ENCODE assay signal across 18 mouse cellular contexts in genomic region chr8:103374151-103374550, GRCm38 (mm10).
DNase-seq lines count a peak whose midpoint lies in the region; ATAC-seq and TF ChIP-seq lines count a peak whose summit lies in the region.
"Had no signal": no experiment of that assay in that cellular context is flagged by ENCODE, and none has a peak within 500 bp of the region (broad histone marks: within the 10 kb centered on the region; RNA-seq: fewer than 3 reads in every experiment).

No protein-coding gene starts in this region.

- DNase-seq in embryonic facial prominence, embryonic 10.5 days (ENCODE audit: low spot score), result no peak
- DNase-seq in lung, embryonic 14.5 days, result peak; percentile 26
- no peak for DNase-seq in lung, postnatal 36 days
- no peak for DNase-seq in embryonic facial prominence, embryonic 14.5 days (ENCODE audit: low spot score)
- DNase-seq in limb, embryonic 10.5 days (ENCODE audit: low spot score), result no peak
- DNase-seq: adrenal gland, adult 2 months; adrenal gland, postnatal 25 days; cerebellum, adult 2 months; gastrocnemius, adult 2 months; gastrocnemius, postnatal 25 days; heart, postnatal 10 days; heart, postnatal 4 days had no signal

- H3K36me3 ChIP-seq in embryonic facial prominence, embryonic 13.5 days, result no peaks in the 10 kb centered on the region
- H3K36me3 ChIP-seq in embryonic facial prominence, embryonic 10.5 days (replicated peaks), result no peaks in the 10 kb centered on the region
- no peaks in the 10 kb centered on the region for H3K36me3 ChIP-seq in lung, embryonic 14.5 days (ENCODE audit: insufficient read depth)
- H3K36me3 ChIP-seq in embryonic facial prominence, embryonic 14.5 days (ENCODE audit: control insufficient read depth, insufficient read depth, low read length), result no peaks in the 10 kb centered on the region
- H3K36me3 ChIP-seq in limb, embryonic 10.5 days, result no peaks in the 10 kb centered on the region
- H3K36me3 ChIP-seq: forebrain, embryonic 10.5 days; hindbrain, embryonic 13.5 days; intestine, embryonic 15.5 days had no signal

- H3K27me3 ChIP-seq in embryonic facial prominence, embryonic 13.5 days, result no peaks in the 10 kb centered on the region
- no peaks in the 10 kb centered on the region for H3K27me3 ChIP-seq in embryonic facial prominence, embryonic 10.5 days (replicated peaks; ENCODE audit: low read depth, poor library complexity, severe bottlenecking)
- no peaks in the 10 kb centered on the region for H3K27me3 ChIP-seq in lung, embryonic 14.5 days (ENCODE audit: insufficient read depth, low read length)
- H3K27me3 ChIP-seq in embryonic facial prominence, embryonic 14.5 days (replicated peaks; ENCODE audit: control insufficient read depth, insufficient read depth, low read length), result no peaks in the 10 kb centered on the region
- H3K27me3 ChIP-seq in limb, embryonic 10.5 days (ENCODE audit: low read depth, poor library complexity, severe bottlenecking), result no peaks in the 10 kb centered on the region
- H3K27me3 ChIP-seq: hindbrain, embryonic 13.5 days; intestine, embryonic 15.5 days had no signal

- H3K4me1 ChIP-seq in embryonic facial prominence, embryonic 13.5 days, result peaks cover 32% of the 10 kb centered on the region
- H3K4me1 ChIP-seq in embryonic facial prominence, embryonic 10.5 days, result peaks cover 22% of the 10 kb centered on the region
- 0 out of 2 replicates have a peak, but pooled peaks cover 3% of the 10 kb centered on the region for H3K4me1 ChIP-seq in lung, embryonic 14.5 days (ENCODE audit: insufficient read depth)
- peaks cover 21% of the 10 kb centered on the region for H3K4me1 ChIP-seq in embryonic facial prominence, embryonic 14.5 days (ENCODE audit: control insufficient read depth, insufficient read depth, low read length)
- H3K4me1 ChIP-seq in limb, embryonic 10.5 days, result no peaks in the 10 kb centered on the region
- H3K4me1 ChIP-seq: hindbrain, embryonic 13.5 days; intestine, embryonic 15.5 days had no signal

- H3K4me2 ChIP-seq in embryonic facial prominence, embryonic 13.5 days, result no peak overlapping the region
- no peak overlapping the region for H3K4me2 ChIP-seq in lung, embryonic 14.5 days
- H3K4me2 ChIP-seq in embryonic facial prominence, embryonic 14.5 days (ENCODE audit: low read depth, low read length), result no peak overlapping the region
- H3K4me2 ChIP-seq: hindbrain, embryonic 13.5 days; intestine, embryonic 15.5 days had no signal

- 73% methylated on average over 4 of the region's 4 CpGs for WGBS in embryonic facial prominence, embryonic 13.5 days
- 87% methylated on average over 4 of the region's 4 CpGs for WGBS in embryonic facial prominence, embryonic 10.5 days
- 57% methylated on average over 4 of the region's 4 CpGs for WGBS in lung, embryonic 14.5 days
- 77% methylated on average over 4 of the region's 4 CpGs for WGBS in embryonic facial prominence, embryonic 14.5 days
- WGBS in limb, embryonic 10.5 days, result 80% methylated on average over 4 of the region's 4 CpGs

- no peaks in the 10 kb centered on the region for H3K9me3 ChIP-seq in embryonic facial prominence, embryonic 13.5 days
- H3K9me3 ChIP-seq in embryonic facial prominence, embryonic 10.5 days, result no peaks in the 10 kb centered on the region
- no peaks in the 10 kb centered on the region for H3K9me3 ChIP-seq in lung, embryonic 14.5 days (ENCODE audit: low read depth, low read length)
- H3K9me3 ChIP-seq in embryonic facial prominence, embryonic 14.5 days (ENCODE audit: control insufficient read depth, low read length), result no peaks in the 10 kb centered on the region
- no peaks in the 10 kb centered on the region for H3K9me3 ChIP-seq in limb, embryonic 10.5 days (replicated peaks)
- H3K9me3 ChIP-seq: forebrain, embryonic 10.5 days; hindbrain, embryonic 13.5 days; intestine, embryonic 15.5 days had no signal

- no peak for TF ChIP-seq CTCF in lung, embryonic 14.5 days (IDR thresholded peaks at IDR 0.05; ENCODE audit: low read depth)

- no peak overlapping the region for H3K4me3 ChIP-seq in embryonic facial prominence, embryonic 13.5 days
- no peak overlapping the region for H3K4me3 ChIP-seq in embryonic facial prominence, embryonic 10.5 days
- H3K4me3 ChIP-seq in lung, embryonic 14.5 days (ENCODE audit: low read depth, low read length), result no peak overlapping the region
- H3K4me3 ChIP-seq in embryonic facial prominence, embryonic 14.5 days (ENCODE audit: low read depth, low read length), result no peak overlapping the region
- no peak overlapping the region for H3K4me3 ChIP-seq in limb, embryonic 10.5 days
- H3K4me3 ChIP-seq: erythroblast, embryonic 14.5 days; forebrain, embryonic 10.5 days; gastrocnemius, adult 2 months; hindbrain, embryonic 13.5 days; intestine, embryonic 15.5 days had no signal

- ATAC-seq in embryonic facial prominence, embryonic 13.5 days (ENCODE audit: insufficient number of reproducible peaks, insufficient read depth, low FRiP score, low TSS enrichment, low read depth), result no peak
- ATAC-seq in lung, embryonic 14.5 days (ENCODE audit: insufficient read depth), result no peak
- ATAC-seq in embryonic facial prominence, embryonic 14.5 days (ENCODE audit: low read depth), result no peak
- ATAC-seq: forebrain, embryonic 14.5 days; intestine, embryonic 15.5 days had no signal

- no peak overlapping the region for H3K9ac ChIP-seq in embryonic facial prominence, embryonic 13.5 days
- no peak overlapping the region for H3K9ac ChIP-seq in lung, embryonic 14.5 days
- no peak overlapping the region for H3K9ac ChIP-seq in embryonic facial prominence, embryonic 14.5 days (ENCODE audit: low read depth, low read length)
- H3K9ac ChIP-seq: hindbrain, embryonic 13.5 days; intestine, embryonic 15.5 days had no signal

- H3K27ac ChIP-seq in embryonic facial prominence, embryonic 13.5 days, result peak overlapping the region; percentile 13; the same call in 1 of the 2 replicates
- no peak overlapping the region for H3K27ac ChIP-seq in embryonic facial prominence, embryonic 10.5 days (replicated peaks)
- H3K27ac ChIP-seq in lung, embryonic 14.5 days (ENCODE audit: low read depth), result no peak overlapping the region
- H3K27ac ChIP-seq in embryonic facial prominence, embryonic 14.5 days (replicated peaks; ENCODE audit: low read depth, low read length), result peak overlapping the region; percentile 24; the same call in 1 of the 2 replicates
- no peak overlapping the region for H3K27ac ChIP-seq in limb, embryonic 10.5 days
- H3K27ac ChIP-seq: gastrocnemius, adult 2 months; hindbrain, embryonic 13.5 days; intestine, embryonic 15.5 days had no signal

Comparison
In these comparisons a context has a peak if more than half of its experiments do, and no peak if none do; other contexts are left out.
1. H3K27ac ChIP-seq: peak in embryonic facial prominence, embryonic 13.5 days (single experiment) and embryonic facial prominence, embryonic 14.5 days (single experiment); none in embryonic facial prominence, embryonic 10.5 days (single experiment), lung, embryonic 14.5 days (single experiment) and limb, embryonic 10.5 days (single experiment).